Mouse (Mus musculus) cerebellum, adult 18-20 months (tissue): ENCODE measurements at regions not wholly inside any gene's neighbourhood (a gene's known extent, or its start where the extent isn't known, plus 50 kb on each side); places are given as distances from the start of the nearest gene placed in this dataset.
A peak's percentile ranks its signal among the peaks of the same experiment; 100 is the strongest.

Source experiments
- DNase-seq, 2 experiments: peaks; one replicate each; pipeline ENCODE4 v3.0.0; 2021

- DNase-seq: no peak
Measured at GRCm38 (mm10) chr13:52019647-52020046, 173.2 kb downstream of the Gadd45g start.

GRCm38 (mm10) chr13:52021150-52021549 lies 174.7 kb downstream of the Gadd45g start:
- DNase-seq: no peak

- DNase-seq: no peak
Measured at GRCm38 (mm10) chr13:52021828-52022227, 175.3 kb downstream of the Gadd45g start.

- DNase-seq: no peak
Measured at GRCm38 (mm10) chr13:52022529-52022928, 176.1 kb downstream of the Gadd45g start.

- no peak for DNase-seq
Measured at GRCm38 (mm10) chr13:52024349-52024748, 177.9 kb downstream of the Gadd45g start.

GRCm38 (mm10) chr13:52024832-52025481 lies 178.5 kb downstream of the Gadd45g start:
- DNase-seq: no peak

- DNase-seq: no peak
Measured at GRCm38 (mm10) chr13:52025482-52025848, 179.0 kb downstream of the Gadd45g start.

GRCm38 (mm10) chr13:52026291-52026690 lies 179.8 kb downstream of the Gadd45g start:
- no peak for DNase-seq

GRCm38 (mm10) chr13:52029868-52030422 lies 183.5 kb downstream of the Gadd45g start:
- DNase-seq: no peak

GRCm38 (mm10) chr13:52031465-52031864 lies 185.0 kb downstream of the Gadd45g start:
- no peak for DNase-seq

- DNase-seq: no peak
Measured at GRCm38 (mm10) chr13:52035731-52036130, 189.3 kb downstream of the Gadd45g start.

- DNase-seq: no peak
Measured at GRCm38 (mm10) chr13:52036351-52036750, 189.9 kb downstream of the Gadd45g start.

GRCm38 (mm10) chr13:52037218-52037617 lies 190.7 kb downstream of the Gadd45g start:
- no peak for DNase-seq

GRCm38 (mm10) chr13:52041467-52042421 lies 195.3 kb downstream of the Gadd45g start:
- DNase-seq: peak; percentile 52 to 53

- no peak for DNase-seq
Measured at GRCm38 (mm10) chr13:52042867-52043266, 196.4 kb downstream of the Gadd45g start.

GRCm38 (mm10) chr13:52043916-52044315 lies 197.4 kb downstream of the Gadd45g start:
- DNase-seq: no peak

- DNase-seq: no peak
Measured at GRCm38 (mm10) chr13:52045349-52045748, 198.9 kb downstream of the Gadd45g start.

- no peak for DNase-seq
Measured at GRCm38 (mm10) chr13:52046020-52046419, 199.5 kb downstream of the Gadd45g start.

GRCm38 (mm10) chr13:52046700-52047099 lies 200.2 kb downstream of the Gadd45g start:
- DNase-seq: no peak

GRCm38 (mm10) chr13:52047937-52048336 lies 201.5 kb downstream of the Gadd45g start:
- no peak for DNase-seq

GRCm38 (mm10) chr13:52048777-52049176 lies 202.3 kb downstream of the Gadd45g start:
- no peak for DNase-seq

- no peak for DNase-seq
Measured at GRCm38 (mm10) chr13:52049249-52049648, 202.8 kb downstream of the Gadd45g start.

GRCm38 (mm10) chr13:52055741-52056140 lies 209.3 kb downstream of the Gadd45g start:
- DNase-seq: no peak

- DNase-seq: no peak
Measured at GRCm38 (mm10) chr13:52057456-52057855, 211.0 kb downstream of the Gadd45g start.
